Mouse (Mus musculus): ENCODE measurements around the gene Fuom. TPM values are rescaled to one million over a fixed set of nuclear protein-coding genes. Genes with fewer than 3 reads are reported as not detected.
"Not testable (repeated sequence)": the region's sequence is repeated elsewhere in the genome, so short reads cannot be mapped to it uniquely, and the experiment has no call there.

Gene Fuom
- 10 to 100 TPM; 37.6 to 37.8 TPM for total RNA-seq (2021)
- long read RNA-seq, experiment 1, partial matches to known transcripts, result 0 of 8 reads
- long read RNA-seq, experiment 1, other reads (novel, unspliced or antisense), result 4 of 8 reads
- long read RNA-seq, experiment 2, transcript Fuom-201 (6 exons, 685 nt), result major isoform, 8 of 22 reads
- long read RNA-seq, experiment 2, partial matches to known transcripts, result 3 of 22 reads
- long read RNA-seq, experiment 2, other reads (novel, unspliced or antisense), result 9 of 22 reads

- DNase-seq (ENCODE audit: low spot score in 2 of 2), result peak; percentile 78 to 80
These were observed at the start of gene Fuom for GRCm38 (mm10) chr7:140101993-140102860. TSS of gene Fuom (minus strand) at chr7:140102441.

GRCm38 (mm10) chr7:140144550-140144949, 42.3 kb upstream of the Fuom start:
- DNase-seq (ENCODE audit: low spot score in 2 of 2), result no peak

GRCm38 (mm10) chr7:140141350-140141749, 39.1 kb upstream of the Fuom start:
- DNase-seq (ENCODE audit: low spot score in 2 of 2), result no peak

GRCm38 (mm10) chr7:140138021-140138310, 35.7 kb upstream of the Fuom start:
- no peak for DNase-seq (ENCODE audit: low spot score in 2 of 2)

- peak; percentile 97 to 99 for DNase-seq (ENCODE audit: low spot score in 2 of 2)
These were observed 35.1 kb upstream of the Fuom start, which contains the start of gene Mtg1 for GRCm38 (mm10) chr7:140137135-140138020. TSS of gene Mtg1 (plus strand) at chr7:140137564.

GRCm38 (mm10) chr7:140135106-140135770, 33.0 kb upstream of the Fuom start:
- DNase-seq (ENCODE audit: low spot score in 2 of 2), result no peak

- DNase-seq (ENCODE audit: low spot score in 2 of 2), result not testable (repeated sequence)
These were observed 31.8 kb upstream of the Fuom start for GRCm38 (mm10) chr7:140134033-140134432.

GRCm38 (mm10) chr7:140132184-140132583, 29.9 kb upstream of the Fuom start:
- not testable (repeated sequence) for DNase-seq (ENCODE audit: low spot score in 2 of 2)

GRCm38 (mm10) chr7:140127911-140128310, 25.7 kb upstream of the Fuom start:
- DNase-seq (ENCODE audit: low spot score in 2 of 2), result no peak

- DNase-seq (ENCODE audit: low spot score in 2 of 2), result no peak
These were observed 24.7 kb upstream of the Fuom start for GRCm38 (mm10) chr7:140126934-140127333.

- no peak for DNase-seq (ENCODE audit: low spot score in 2 of 2)
These were observed 23.7 kb upstream of the Fuom start for GRCm38 (mm10) chr7:140126022-140126350.

GRCm38 (mm10) chr7:140125278-140126021, 23.2 kb upstream of the Fuom start:
- DNase-seq (ENCODE audit: low spot score in 2 of 2), result peak; percentile 75 to 88

GRCm38 (mm10) chr7:140124382-140124781, 22.1 kb upstream of the Fuom start:
- no peak for DNase-seq (ENCODE audit: low spot score in 2 of 2)

GRCm38 (mm10) chr7:140122765-140123164, 20.5 kb upstream of the Fuom start:
- DNase-seq (ENCODE audit: low spot score in 2 of 2), result no peak

GRCm38 (mm10) chr7:140121338-140121910, 19.2 kb upstream of the Fuom start:
- no peak for DNase-seq (ENCODE audit: low spot score in 2 of 2)

- DNase-seq (ENCODE audit: low spot score in 2 of 2), result no peak
These were observed 18.2 kb upstream of the Fuom start for GRCm38 (mm10) chr7:140120484-140120883.

GRCm38 (mm10) chr7:140116329-140117054, 14.3 kb upstream of the Fuom start, which contains the start of gene Echs1:
TSS of gene Echs1 (minus strand) at chr7:140116476.
- peak; percentile 81 to 88 for DNase-seq (ENCODE audit: low spot score in 2 of 2)

GRCm38 (mm10) chr7:140115583-140116328, 13.5 kb upstream of the Fuom start, which contains the start of gene Paox:
TSS of gene Paox (plus strand) at chr7:140115799.
- DNase-seq (ENCODE audit: low spot score in 2 of 2), result peak; percentile 26 to 70

All from layer of hippocampus, postnatal 14 days (tissue).